Mouse (Mus musculus): Measurements from ENCODE around the gene Tas2r131. TPM values are rescaled to one million over a fixed set of nuclear protein-coding genes. Genes with fewer than 3 reads are reported as not detected.
"Not testable (repeated sequence)": the region's sequence is repeated elsewhere in the genome, so short reads cannot be mapped to it uniquely, and the experiment has no call there.

Tas2r131 gene
- not detected for total RNA-seq (2022)

DNA sequence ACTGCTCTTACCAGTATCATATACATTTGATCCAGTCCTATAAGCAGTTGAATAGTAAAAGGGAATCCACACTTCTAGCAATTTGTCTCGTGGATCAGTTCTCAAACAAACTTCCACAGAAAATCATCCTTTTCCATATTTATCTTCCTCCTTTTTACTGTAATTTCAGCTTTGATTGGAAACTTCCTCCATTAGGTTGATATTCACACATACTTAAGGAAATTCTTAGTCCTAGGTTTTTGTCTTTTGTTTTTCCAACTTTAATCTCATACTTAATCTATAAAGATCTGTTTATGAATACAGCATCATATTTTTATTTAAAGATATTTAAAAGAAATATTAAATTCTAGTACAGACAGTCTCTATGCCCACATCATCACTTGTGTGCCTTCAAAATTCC lies at the start of gene Tas2r131:
Gene Tas2r131 (minus strand): TSS at position 101 of the 400 bp plus-strand sequence.
- no peak for DNase-seq (ENCODE audit: low spot score in 2 of 2)

DNA sequence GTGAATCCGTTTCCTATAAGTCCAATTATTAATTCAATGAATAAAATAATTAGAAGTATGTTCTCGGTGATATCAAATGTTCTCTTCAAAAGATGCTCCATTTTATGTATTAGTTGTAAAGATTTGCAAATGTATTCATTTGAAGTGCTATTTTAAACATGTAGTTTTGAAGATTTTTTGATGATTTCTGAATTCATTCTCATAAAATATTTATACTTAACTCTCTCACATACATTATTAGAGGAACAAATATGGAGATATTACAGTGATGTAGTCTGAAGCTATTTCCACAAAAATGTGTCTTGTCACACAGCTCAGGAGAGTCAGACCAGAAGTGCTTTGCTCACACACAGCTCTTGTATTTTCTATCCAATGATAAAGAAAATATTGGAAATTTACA lies 23.1 kb upstream of the Tas2r131 start, which contains the start of gene Tas2r109:
Gene Tas2r109 (minus strand): TSS at position 101 of the 400 bp plus-strand sequence.
- DNase-seq (ENCODE audit: low spot score in 2 of 2): no peak

DNA sequence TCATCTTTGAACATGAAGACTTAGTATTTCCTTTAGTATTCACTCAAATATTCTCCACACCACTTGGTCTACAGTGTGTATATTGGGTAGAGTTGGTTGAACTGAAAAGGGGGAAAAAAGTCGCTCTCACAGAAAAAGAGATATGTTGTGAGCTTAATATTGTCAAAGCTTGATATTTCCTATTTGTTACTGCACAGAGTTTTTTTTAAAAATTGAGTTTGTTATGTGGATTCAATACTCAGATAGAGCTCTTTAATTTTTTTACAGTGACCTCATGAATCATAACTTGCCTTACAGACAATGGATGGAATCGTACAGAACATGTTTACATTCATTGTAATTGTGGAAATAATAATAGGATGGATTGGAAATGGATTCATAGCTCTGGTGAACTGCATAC lies 6.9 kb downstream of the Tas2r131 start, which contains the start of gene Tas2r129:
Gene Tas2r129 (plus strand): TSS at position 301 of the 400 bp plus-strand sequence.
- no peak for DNase-seq (ENCODE audit: low spot score in 2 of 2)

DNA sequence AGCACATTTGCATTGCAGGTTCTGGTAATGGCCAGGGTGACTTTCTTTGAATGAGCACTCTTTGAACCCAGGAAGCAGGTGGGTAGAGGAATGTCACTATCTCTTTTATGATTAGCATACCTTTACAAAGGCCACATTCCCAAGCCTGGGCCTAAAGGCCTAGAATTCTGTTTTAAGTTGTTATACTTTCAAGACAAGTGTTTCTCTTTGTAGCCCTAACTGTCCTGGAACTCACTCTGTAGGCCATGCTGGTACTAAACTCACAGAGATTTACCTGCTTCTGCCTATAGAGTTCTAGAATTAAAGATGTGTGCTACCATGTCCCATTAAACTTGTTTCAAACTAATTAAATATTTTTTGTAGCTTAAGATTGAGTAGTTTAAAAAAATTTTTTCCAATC lies 16.3 kb downstream of the Tas2r131 start:
- DNase-seq (ENCODE audit: low spot score in 2 of 2): not testable (repeated sequence)

DNA sequence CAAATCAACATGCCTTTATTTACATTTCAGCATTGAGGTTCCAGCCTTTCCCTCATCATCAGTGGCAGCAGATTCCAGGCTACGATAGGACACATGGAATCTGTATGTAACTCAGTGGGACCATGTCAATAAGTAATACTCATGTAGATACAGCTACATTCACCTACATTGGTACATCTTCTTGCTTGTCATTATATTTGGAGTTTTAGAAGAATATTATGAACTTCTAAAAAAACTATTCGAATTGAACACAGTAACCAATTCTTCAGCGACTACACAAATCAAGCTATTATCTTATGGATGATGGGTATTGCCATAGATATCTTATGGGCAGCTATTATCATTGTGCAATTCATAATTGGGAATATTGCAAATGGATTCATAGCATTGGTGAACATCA lies 48.4 kb downstream of the Tas2r131 start, which contains the start of gene Tas2r125:
Gene Tas2r125 (plus strand): TSS at position 301 of the 400 bp plus-strand sequence.
- DNase-seq (ENCODE audit: low spot score in 2 of 2): no peak

Other genes with a start within 250 kb of the Tas2r131 start
- not detected for gene Tas2r122, start 246.0 kb downstream of the Tas2r131 start, total RNA-seq (2022)
- not detected for gene Tas2r115, start 219.9 kb downstream of the Tas2r131 start, total RNA-seq (2022)
- not detected for gene Tas2r124, start 203.2 kb downstream of the Tas2r131 start, total RNA-seq (2022)
- gene Tas2r102, start 195.8 kb downstream of the Tas2r131 start, total RNA-seq (2022): not detected
- gene Tas2r136, start 179.8 kb downstream of the Tas2r131 start, total RNA-seq (2022): not detected
- not detected for gene Tas2r117, start 155.1 kb downstream of the Tas2r131 start, total RNA-seq (2022)
- gene Tas2r123, start 110.8 kb downstream of the Tas2r131 start, total RNA-seq (2022): not detected
- gene Tas2r116, start 102.5 kb downstream of the Tas2r131 start, total RNA-seq (2022): not detected
- not detected for gene Tas2r110, start 89.9 kb downstream of the Tas2r131 start, total RNA-seq (2022)
- not detected for gene Tas2r113, start 64.9 kb downstream of the Tas2r131 start, total RNA-seq (2022)
- not detected for gene Tas2r125, start 48.3 kb downstream of the Tas2r131 start, total RNA-seq (2022)
- not detected for gene Tas2r129, start 6.8 kb downstream of the Tas2r131 start, total RNA-seq (2022)
- gene Tas2r109, start 23.0 kb upstream of the Tas2r131 start, total RNA-seq (2022): not detected
- not detected for gene Tas2r103, start 79.2 kb upstream of the Tas2r131 start, total RNA-seq (2022)
- gene Tas2r140, start 97.9 kb upstream of the Tas2r131 start, total RNA-seq (2022): not detected
- gene Smim10l1, start 147.0 kb upstream of the Tas2r131 start, total RNA-seq (2022): 10 to 100 TPM; 83.5 to 95.3 (median 94.0) TPM

All from layer of hippocampus, adult 8-10 months (tissue).